Mouse (Mus musculus): ENCODE measurements at regions not wholly inside any gene's neighbourhood (a gene's known extent, or its start where the extent isn't known, plus 50 kb on each side); places are given as distances from the start of the nearest gene placed in this dataset.

DNA sequence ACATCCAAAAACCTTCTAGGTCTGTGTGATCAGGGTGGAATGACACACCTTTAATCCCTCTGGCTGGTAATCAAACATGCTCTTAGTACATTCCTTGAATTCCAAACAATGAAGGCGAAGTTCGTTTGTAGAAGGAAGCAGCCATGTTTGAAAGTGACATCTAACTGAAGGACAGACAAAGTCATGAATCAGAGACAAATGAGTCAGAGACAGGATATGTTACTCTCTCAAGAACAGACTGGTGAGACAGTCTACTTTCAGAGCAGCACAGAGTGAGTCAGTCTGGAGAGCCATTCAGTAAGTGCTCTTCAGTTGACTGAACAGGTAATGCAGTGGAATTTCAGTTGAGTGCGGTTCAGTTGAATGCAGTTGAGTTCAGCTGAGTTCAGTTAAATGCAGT, 150.4 kb downstream of the Cpe start:
- Histone ChIP-seq H3K4me3 (replicated peaks) (no peak overlapping the region), H3K36me3 (replicated peaks) (no peaks in the 10 kb centered on the region), H3K27ac (no peak overlapping the region), H3K9me3 (0 out of 2 replicates have a peak, but pooled peaks cover 4% of the 10 kb centered on the region), H3K27me3 (no peaks in the 10 kb centered on the region), H3K4me1 (no peaks in the 10 kb centered on the region), H3K4me2 (no peak overlapping the region), H3K9ac (no peak overlapping the region)
- no peak for ATAC-seq (ENCODE audit: low FRiP score)
- WGBS, result 89% methylated on average over 3 of the region's 3 CpGs

DNA sequence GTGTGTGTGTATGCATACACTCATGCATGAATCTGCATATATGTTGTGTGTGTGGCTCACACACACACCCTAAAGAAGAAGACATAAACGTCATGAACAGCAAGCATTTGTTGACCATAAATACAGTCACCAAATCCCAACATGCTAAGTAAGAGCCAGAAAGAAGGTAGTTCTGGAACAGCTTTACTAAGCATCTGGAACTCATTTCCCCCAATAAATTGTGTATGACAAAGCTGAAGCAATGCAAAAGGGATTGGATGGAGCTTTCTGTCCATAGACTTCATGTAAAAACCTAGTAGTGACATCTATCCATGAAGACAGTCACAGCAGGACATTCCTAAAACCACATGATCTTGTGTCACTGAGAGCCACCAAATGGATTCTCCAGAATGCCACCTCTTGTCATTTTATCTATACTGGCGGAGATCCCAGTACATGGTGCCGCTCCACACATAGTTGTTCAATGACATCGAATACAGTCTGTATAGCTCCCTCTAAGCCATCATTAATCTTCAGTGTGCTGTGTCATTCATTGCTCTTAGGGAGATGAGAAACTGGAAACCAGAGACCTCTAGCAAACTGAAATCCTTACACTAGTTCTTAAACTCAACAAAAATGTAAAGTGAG, 152.9 kb downstream of the Cpe start:
- Histone ChIP-seq H3K27me3 (no peaks in the 10 kb centered on the region), H3K4me1 (no peaks in the 10 kb centered on the region), H3K9ac (no peak overlapping the region), H3K36me3 (replicated peaks) (no peaks in the 10 kb centered on the region), H3K27ac (no peak overlapping the region), H3K4me3 (replicated peaks) (no peak overlapping the region), H3K4me2 (no peak overlapping the region), H3K9me3 (0 out of 2 replicates have a peak, but pooled peaks cover 4% of the 10 kb centered on the region)
- WGBS, result 89% methylated on average over 4 of the region's 4 CpGs
- no peak for ATAC-seq (ENCODE audit: low FRiP score)

DNA sequence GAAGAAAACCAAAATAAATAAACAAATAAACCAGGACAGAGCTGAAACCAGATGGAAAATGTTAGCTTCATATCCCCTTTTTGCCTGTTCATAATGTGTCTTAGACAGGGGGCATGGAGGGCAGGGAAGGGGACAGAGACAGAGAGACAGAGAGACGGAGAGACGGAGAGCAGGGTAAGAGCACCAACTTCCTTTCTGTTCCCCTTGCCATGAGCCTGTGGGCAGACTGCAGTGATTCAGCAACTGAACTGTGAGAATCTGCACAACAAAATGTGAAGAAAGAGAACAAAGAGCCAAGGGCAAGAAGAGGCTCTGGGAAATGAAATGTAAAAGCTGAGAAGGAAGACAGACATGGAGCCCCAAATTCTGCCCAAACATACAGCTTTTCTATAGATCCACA, 161.1 kb downstream of the Cpe start:
- H3K27me3 ChIP-seq, result no peaks in the 10 kb centered on the region
- no peaks in the 10 kb centered on the region for H3K9me3 ChIP-seq
- WGBS, result 89% methylated on average over 2 of the region's 2 CpGs
- H3K27ac ChIP-seq, result no peak overlapping the region
- H3K4me3 ChIP-seq (replicated peaks), result no peak overlapping the region
- H3K36me3 ChIP-seq (replicated peaks), result no peaks in the 10 kb centered on the region
- no peaks in the 10 kb centered on the region for H3K4me1 ChIP-seq
- no peak overlapping the region for H3K4me2 ChIP-seq
- no peak overlapping the region for H3K9ac ChIP-seq
- ATAC-seq (ENCODE audit: low FRiP score), result no peak

- no peaks in the 10 kb centered on the region for H3K9me3 ChIP-seq
- H3K4me2 ChIP-seq, result no peak overlapping the region
- no peak overlapping the region for H3K27ac ChIP-seq
- no peaks in the 10 kb centered on the region for H3K4me1 ChIP-seq
- no peak overlapping the region for H3K9ac ChIP-seq
- H3K36me3 ChIP-seq (replicated peaks), result no peaks in the 10 kb centered on the region
- ATAC-seq (ENCODE audit: low FRiP score), result no peak
- WGBS, result 87% methylated on average over 8 of the region's 8 CpGs
- no peaks in the 10 kb centered on the region for H3K27me3 ChIP-seq
- no peak overlapping the region for H3K4me3 ChIP-seq (replicated peaks)
Measured at GRCm38 (mm10) chr8:64522441-64523102, 170.3 kb downstream of the Cpe start.

- no peak overlapping the region for H3K9ac ChIP-seq
- ATAC-seq (ENCODE audit: low FRiP score), result no peak
- no peak overlapping the region for H3K4me3 ChIP-seq (replicated peaks)
- no peaks in the 10 kb centered on the region for H3K36me3 ChIP-seq (replicated peaks)
- WGBS, result 85% methylated on average over 1 of the region's 1 CpGs
- H3K9me3 ChIP-seq, result no peaks in the 10 kb centered on the region
- H3K27ac ChIP-seq, result no peak overlapping the region
- no peaks in the 10 kb centered on the region for H3K4me1 ChIP-seq
- H3K27me3 ChIP-seq, result no peaks in the 10 kb centered on the region
- H3K4me2 ChIP-seq, result no peak overlapping the region
Measured at GRCm38 (mm10) chr8:64519650-64520049, 173.2 kb downstream of the Cpe start.

- Histone ChIP-seq H3K27ac (no peak overlapping the region), H3K4me1 (no peaks in the 10 kb centered on the region), H3K9me3 (0 out of 2 replicates have a peak, but pooled peaks cover 4% of the 10 kb centered on the region), H3K27me3 (no peaks in the 10 kb centered on the region), H3K36me3 (replicated peaks) (no peaks in the 10 kb centered on the region), H3K4me3 (replicated peaks) (no peak overlapping the region), H3K4me2 (no peak overlapping the region), H3K9ac (no peak overlapping the region)
- 97% methylated on average over 5 of the region's 5 CpGs for WGBS
- no peak for ATAC-seq (ENCODE audit: low FRiP score)
Measured at GRCm38 (mm10) chr8:64515923-64516322, 176.9 kb downstream of the Cpe start.

- H3K4me3 ChIP-seq (replicated peaks), result no peak overlapping the region
- H3K27ac ChIP-seq, result peak overlapping the region; percentile 36; the same call in 1 of the 2 replicates
- 42% methylated on average over 6 of the region's 6 CpGs for WGBS
- no peaks in the 10 kb centered on the region for H3K27me3 ChIP-seq
- H3K36me3 ChIP-seq (replicated peaks), result no peaks in the 10 kb centered on the region
- ATAC-seq (ENCODE audit: low FRiP score), result peak; percentile 75; the same call in 1 of the 2 replicates
- H3K4me2 ChIP-seq, result peak overlapping the region; percentile 27; the same call in 1 of the 2 replicates
- H3K9ac ChIP-seq, result no peak overlapping the region
- H3K9me3 ChIP-seq, result no peaks in the 10 kb centered on the region
- H3K4me1 ChIP-seq, result peaks cover 20% of the 10 kb centered on the region
Measured at GRCm38 (mm10) chr8:64497281-64498060, 195.4 kb downstream of the Cpe start.

- no peaks in the 10 kb centered on the region for H3K9me3 ChIP-seq
- H3K27ac ChIP-seq, result peak overlapping the region; percentile 59; the same call in 1 of the 2 replicates
- H3K9ac ChIP-seq, result no peak overlapping the region
- no peaks in the 10 kb centered on the region for H3K36me3 ChIP-seq (replicated peaks)
- no peaks in the 10 kb centered on the region for H3K27me3 ChIP-seq
- H3K4me3 ChIP-seq (replicated peaks), result no peak overlapping the region
- ATAC-seq (ENCODE audit: low FRiP score), result peak; percentile 37; the same call in 1 of the 2 replicates
- peaks cover 20% of the 10 kb centered on the region for H3K4me1 ChIP-seq
- peak overlapping the region; percentile 27 for H3K4me2 ChIP-seq
- WGBS, result 28% methylated on average over 14 of the region's 14 CpGs
Measured at GRCm38 (mm10) chr8:64496333-64497213, 196.3 kb downstream of the Cpe start.

GRCm38 (mm10) chr8:64491561-64491960, 201.3 kb downstream of the Cpe start:
- no peak overlapping the region for H3K4me2 ChIP-seq
- WGBS, result 88% methylated on average over 2 of the region's 2 CpGs

GRCm38 (mm10) chr8:64488057-64488456, 204.8 kb downstream of the Cpe start:
- Histone ChIP-seq H3K27ac (no peak overlapping the region), H3K9ac (no peak overlapping the region), H3K4me1 (no peaks in the 10 kb centered on the region), H3K9me3 (no peaks in the 10 kb centered on the region), H3K27me3 (no peaks in the 10 kb centered on the region), H3K4me3 (replicated peaks) (no peak overlapping the region), H3K4me2 (no peak overlapping the region), H3K36me3 (replicated peaks) (no peaks in the 10 kb centered on the region)
- ATAC-seq (ENCODE audit: low FRiP score), result no peak
- 71% methylated on average over 3 of the region's 3 CpGs for WGBS

More at GRCm38 (mm10) chr8:64491561-64491960, 201.3 kb downstream of the Cpe start:
- Histone ChIP-seq H3K27ac (no peak overlapping the region), H3K27me3 (no peaks in the 10 kb centered on the region), H3K9ac (no peak overlapping the region), H3K4me1 (peaks cover 5% of the 10 kb centered on the region), H3K4me3 (replicated peaks) (no peak overlapping the region), H3K36me3 (replicated peaks) (no peaks in the 10 kb centered on the region), H3K9me3 (no peaks in the 10 kb centered on the region)
- ATAC-seq (ENCODE audit: low FRiP score), result no peak

GRCm38 (mm10) chr8:64473276-64473675, 219.6 kb downstream of the Cpe start:
- Histone ChIP-seq H3K27ac (no peak overlapping the region), H3K9me3 (no peaks in the 10 kb centered on the region)

DNA sequence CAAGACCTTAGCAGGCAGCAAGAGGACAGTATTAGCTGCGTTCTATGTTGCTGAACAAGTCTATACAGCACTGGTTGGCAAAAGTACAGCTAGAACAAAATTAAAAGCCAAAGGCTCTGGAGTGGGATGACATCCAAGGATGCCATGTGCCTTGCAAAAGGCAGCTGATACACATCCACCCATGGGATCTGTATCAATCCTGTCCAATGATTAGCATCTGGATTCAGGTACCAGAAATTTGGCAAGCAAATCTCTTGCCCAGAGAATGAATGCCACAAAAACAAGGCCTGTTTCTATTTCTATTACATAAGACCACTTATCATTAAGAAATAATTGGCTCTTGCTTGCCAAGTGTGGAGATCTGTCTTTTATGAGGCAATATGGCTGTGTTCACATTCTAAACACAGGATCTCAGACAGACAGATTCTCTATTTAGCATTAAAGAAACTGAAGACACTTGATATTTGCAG, 220.0 kb downstream of the Cpe start:
- no peak overlapping the region for H3K4me3 ChIP-seq (replicated peaks)
- no peak overlapping the region for H3K27ac ChIP-seq
- no peaks in the 10 kb centered on the region for H3K9me3 ChIP-seq
- H3K4me2 ChIP-seq, result no peak overlapping the region
- ATAC-seq (ENCODE audit: low FRiP score), result no peak
- no peaks in the 10 kb centered on the region for H3K36me3 ChIP-seq (replicated peaks)
- WGBS, result 84% methylated on average over 1 of the region's 1 CpGs
- no peaks in the 10 kb centered on the region for H3K4me1 ChIP-seq
- no peaks in the 10 kb centered on the region for H3K27me3 ChIP-seq
- no peak overlapping the region for H3K9ac ChIP-seq

More at GRCm38 (mm10) chr8:64473276-64473675, 219.6 kb downstream of the Cpe start:
- ATAC-seq (ENCODE audit: low FRiP score), result no peak
- Histone ChIP-seq H3K9ac (no peak overlapping the region), H3K4me2 (no peak overlapping the region), H3K36me3 (replicated peaks) (no peaks in the 10 kb centered on the region), H3K4me3 (replicated peaks) (no peak overlapping the region), H3K27me3 (no peaks in the 10 kb centered on the region), H3K4me1 (no peaks in the 10 kb centered on the region)

All from forebrain, embryonic 12.5 days (tissue).